Mouse (Mus musculus): ENCODE data around the gene Ttc32. TPM values are rescaled to one million over a fixed set of nuclear protein-coding genes. Genes with fewer than 3 reads are reported as not detected.
"Not testable (repeated sequence)": the region's sequence is repeated elsewhere in the genome, so short reads cannot be mapped to it uniquely, and the experiment has no call there.

Gene Ttc32
- 12.9 and 15.9 TPM in 2 replicates for total RNA-seq (2021)
- long read RNA-seq, transcript Ttc32-201 (3 exons, 1,000 nt): major isoform, 14 of 17 reads
- long read RNA-seq, partial matches to known transcripts: 2 of 17 reads
- long read RNA-seq, other reads (novel, unspliced or antisense): 1 of 17 reads

GRCm38 (mm10) chr12:9029888-9030723 lies at the start of gene Ttc32:
Gene Ttc32 (plus strand): TSS chr12:9029997.
- DNase-seq: peak; percentile 94

- DNase-seq: no peak
These were observed 36.6 kb upstream of the Ttc32 start for GRCm38 (mm10) chr12:8993231-8993630.

GRCm38 (mm10) chr12:8998318-8998717 lies 31.5 kb upstream of the Ttc32 start:
- DNase-seq: no peak

- peak; percentile 43 for DNase-seq
These were observed 27.7 kb upstream of the Ttc32 start for GRCm38 (mm10) chr12:9002038-9002648.

- DNase-seq: no peak
These were observed 22.7 kb upstream of the Ttc32 start for GRCm38 (mm10) chr12:9007146-9007545.

- no peak for DNase-seq
These were observed 22.0 kb upstream of the Ttc32 start for GRCm38 (mm10) chr12:9007811-9008210.

GRCm38 (mm10) chr12:9010311-9010710 lies 19.5 kb upstream of the Ttc32 start:
- DNase-seq: no peak

GRCm38 (mm10) chr12:9016376-9016775 lies 13.4 kb upstream of the Ttc32 start:
- no peak for DNase-seq

- no peak for DNase-seq
These were observed 9.4 kb upstream of the Ttc32 start for GRCm38 (mm10) chr12:9020431-9020830.

GRCm38 (mm10) chr12:9020986-9021385 lies 8.8 kb upstream of the Ttc32 start:
- DNase-seq: no peak

- DNase-seq: no peak
These were observed 6.8 kb upstream of the Ttc32 start for GRCm38 (mm10) chr12:9023031-9023430.

GRCm38 (mm10) chr12:9024071-9024470 lies 5.7 kb upstream of the Ttc32 start:
- no peak for DNase-seq

GRCm38 (mm10) chr12:9024736-9025135 lies 5.1 kb upstream of the Ttc32 start:
- DNase-seq: no peak

- no peak for DNase-seq
These were observed 3.0 kb upstream of the Ttc32 start for GRCm38 (mm10) chr12:9026843-9027242.

- not testable (repeated sequence) for DNase-seq
These were observed 981 bp upstream of the Ttc32 start for GRCm38 (mm10) chr12:9028816-9029215.

GRCm38 (mm10) chr12:9029506-9029887 lies 300 bp upstream of the Ttc32 start:
- DNase-seq: no peak

- no peak for DNase-seq
These were observed 1.4 kb downstream of the Ttc32 start for GRCm38 (mm10) chr12:9031166-9031565.

- DNase-seq: no peak
These were observed 3.3 kb downstream of the Ttc32 start for GRCm38 (mm10) chr12:9033140-9033539.

- DNase-seq: no peak
These were observed 6.6 kb downstream of the Ttc32 start for GRCm38 (mm10) chr12:9036409-9036808.

- no peak for DNase-seq
These were observed 10.4 kb downstream of the Ttc32 start for GRCm38 (mm10) chr12:9040177-9040576.

GRCm38 (mm10) chr12:9040686-9041085 lies 10.9 kb downstream of the Ttc32 start:
- no peak for DNase-seq

GRCm38 (mm10) chr12:9042316-9042715 lies 12.5 kb downstream of the Ttc32 start:
- DNase-seq: no peak

GRCm38 (mm10) chr12:9042759-9043158 lies 13.0 kb downstream of the Ttc32 start:
- DNase-seq: no peak

GRCm38 (mm10) chr12:9044666-9045065 lies 14.9 kb downstream of the Ttc32 start:
- no peak for DNase-seq

Data from adrenal gland, postnatal 25 days (tissue).